Mouse (Mus musculus): ENCODE data around the gene Ppp4c. TPM values are rescaled to one million over a fixed set of nuclear protein-coding genes. Genes with fewer than 3 reads are reported as not detected.

Ppp4c gene
- total and polyA plus RNA-seq, 2 experiments, result 45.8 to 97.2 TPM

- H3K27ac ChIP-seq (replicated peaks; ENCODE audit: insufficient read depth, low read depth, low read length), result no peak overlapping the region
- no peak overlapping the region for H3K4me3 ChIP-seq (ENCODE audit: insufficient read depth, low read depth, low read length)
- peak; percentile 73 for DNase-seq (ENCODE audit: extremely low read depth, low read depth, low spot score)
- no peak overlapping the region for H3K9ac ChIP-seq (ENCODE audit: low read depth, low read length)
- no peaks in the 10 kb centered on the region for H3K4me1 ChIP-seq (ENCODE audit: control insufficient read depth, insufficient read depth, low read length)
- H3K27me3 ChIP-seq (ENCODE audit: control insufficient read depth, insufficient read depth, low read length), result no peaks in the 10 kb centered on the region
- WGBS, result 43% methylated on average over 6 of the region's 6 CpGs
- H3K36me3 ChIP-seq (ENCODE audit: control insufficient read depth, insufficient read depth, low read length), result no peaks in the 10 kb centered on the region
- no peaks in the 10 kb centered on the region for H3K79me2 ChIP-seq (ENCODE audit: control insufficient read depth, insufficient read depth, low read length)
- TF ChIP-seq CTCF (IDR thresholded peaks at IDR 0.05; ENCODE audit: low read depth, low read length), result no peak
Measured at GRCm38 (mm10) chr7:126806956-126807355, 14.7 kb upstream of the Ppp4c start.

- no peaks in the 10 kb centered on the region for H3K36me3 ChIP-seq (ENCODE audit: control insufficient read depth, insufficient read depth, low read length)
- H3K9ac ChIP-seq (ENCODE audit: low read depth, low read length), result no peak overlapping the region
- H3K27ac ChIP-seq (replicated peaks; ENCODE audit: insufficient read depth, low read depth, low read length), result no peak overlapping the region
- TF ChIP-seq POLR2A (IDR thresholded peaks at IDR 0.05; ENCODE audit: extremely low read depth, insufficient read depth, low read length) (no peak), CTCF (IDR thresholded peaks at IDR 0.05; ENCODE audit: low read depth, low read length) (no peak)
- H3K4me3 ChIP-seq (ENCODE audit: insufficient read depth, low read depth, low read length), result no peak overlapping the region
- no peak for DNase-seq (ENCODE audit: extremely low read depth, low read depth, low spot score)
- H3K27me3 ChIP-seq (ENCODE audit: control insufficient read depth, insufficient read depth, low read length), result no peaks in the 10 kb centered on the region
- peaks cover 1% of the 10 kb centered on the region; the same call in 1 of the 2 replicates for H3K79me2 ChIP-seq (ENCODE audit: control insufficient read depth, insufficient read depth, low read length)
- H3K4me1 ChIP-seq (ENCODE audit: control insufficient read depth, insufficient read depth, low read length), result no peaks in the 10 kb centered on the region
Measured at GRCm38 (mm10) chr7:126803751-126804150, 11.5 kb upstream of the Ppp4c start.

- DNase-seq (ENCODE audit: extremely low read depth, low read depth, low spot score), result no peak
- Histone ChIP-seq H3K36me3 (ENCODE audit: control insufficient read depth, insufficient read depth, low read length) (no peaks in the 10 kb centered on the region), H3K27ac (replicated peaks; ENCODE audit: insufficient read depth, low read depth, low read length) (no peak overlapping the region), H3K79me2 (ENCODE audit: control insufficient read depth, insufficient read depth, low read length) (peaks cover 3% of the 10 kb centered on the region; the same call in 1 of the 2 replicates), H3K9ac (ENCODE audit: low read depth, low read length) (no peak overlapping the region), H3K27me3 (ENCODE audit: control insufficient read depth, insufficient read depth, low read length) (no peaks in the 10 kb centered on the region), H3K4me1 (ENCODE audit: control insufficient read depth, insufficient read depth, low read length) (no peaks in the 10 kb centered on the region), H3K4me3 (ENCODE audit: insufficient read depth, low read depth, low read length) (no peak overlapping the region)
- TF ChIP-seq POLR2A (IDR thresholded peaks at IDR 0.05; ENCODE audit: extremely low read depth, insufficient read depth, low read length), result no peak
- TF ChIP-seq CTCF (IDR thresholded peaks at IDR 0.05; ENCODE audit: low read depth, low read length), result no peak
- 90% methylated on average over 6 of the region's 6 CpGs for WGBS
Measured at GRCm38 (mm10) chr7:126803181-126803580, 10.9 kb upstream of the Ppp4c start.

- no peak overlapping the region for H3K9ac ChIP-seq (ENCODE audit: low read depth, low read length)
- H3K4me1 ChIP-seq (ENCODE audit: control insufficient read depth, insufficient read depth, low read length), result 0 out of 2 replicates have a peak, but pooled peaks cover 3% of the 10 kb centered on the region
- 91% methylated on average over 11 of the region's 11 CpGs for WGBS
- H3K36me3 ChIP-seq (ENCODE audit: control insufficient read depth, insufficient read depth, low read length), result no peaks in the 10 kb centered on the region
- peaks cover 3% of the 10 kb centered on the region; the same call in 1 of the 2 replicates for H3K79me2 ChIP-seq (ENCODE audit: control insufficient read depth, insufficient read depth, low read length)
- H3K27ac ChIP-seq (replicated peaks; ENCODE audit: insufficient read depth, low read depth, low read length), result no peak overlapping the region
- DNase-seq (ENCODE audit: extremely low read depth, low read depth, low spot score), result no peak
- H3K4me3 ChIP-seq (ENCODE audit: insufficient read depth, low read depth, low read length), result no peak overlapping the region
- no peaks in the 10 kb centered on the region for H3K27me3 ChIP-seq (ENCODE audit: control insufficient read depth, insufficient read depth, low read length)
- no peak for TF ChIP-seq POLR2A (IDR thresholded peaks at IDR 0.05; ENCODE audit: extremely low read depth, insufficient read depth, low read length)
- no peak for TF ChIP-seq CTCF (IDR thresholded peaks at IDR 0.05; ENCODE audit: low read depth, low read length)
Measured at GRCm38 (mm10) chr7:126802134-126802889, 10.0 kb upstream of the Ppp4c start.

- Histone ChIP-seq H3K79me2 (ENCODE audit: control insufficient read depth, insufficient read depth, low read length) (peaks cover 3% of the 10 kb centered on the region; the same call in 1 of the 2 replicates), H3K4me1 (ENCODE audit: control insufficient read depth, insufficient read depth, low read length) (0 out of 2 replicates have a peak, but pooled peaks cover 3% of the 10 kb centered on the region), H3K4me3 (ENCODE audit: insufficient read depth, low read depth, low read length) (no peak overlapping the region), H3K27me3 (ENCODE audit: control insufficient read depth, insufficient read depth, low read length) (no peaks in the 10 kb centered on the region), H3K27ac (replicated peaks; ENCODE audit: insufficient read depth, low read depth, low read length) (no peak overlapping the region), H3K9ac (ENCODE audit: low read depth, low read length) (no peak overlapping the region), H3K36me3 (ENCODE audit: control insufficient read depth, insufficient read depth, low read length) (peaks cover 7% of the 10 kb centered on the region; the same call in 1 of the 2 replicates)
- TF ChIP-seq CTCF (IDR thresholded peaks at IDR 0.05; ENCODE audit: low read depth, low read length) (no peak), POLR2A (IDR thresholded peaks at IDR 0.05; ENCODE audit: extremely low read depth, insufficient read depth, low read length) (no peak)
- DNase-seq (ENCODE audit: extremely low read depth, low read depth, low spot score), result no peak
- WGBS, result 96% methylated on average over 16 of the region's 16 CpGs
Measured at GRCm38 (mm10) chr7:126801057-126801422, 8.7 kb upstream of the Ppp4c start.

Measured in liver, adult 2 months (tissue).